Mouse (Mus musculus): Measurements from ENCODE around the gene Banp. TPM values are rescaled to one million over a fixed set of nuclear protein-coding genes. Genes with fewer than 3 reads are reported as not detected.

The Banp gene
- total RNA-seq (2014; rRNA removed) (59.7 and 62.5 TPM in 2 replicates), polyA plus RNA-seq (2015; fragmentation: Nextera tagmentation; extraction: Ambion mirVana) (22.5 and 22.8 TPM in 2 replicates)

DNA sequence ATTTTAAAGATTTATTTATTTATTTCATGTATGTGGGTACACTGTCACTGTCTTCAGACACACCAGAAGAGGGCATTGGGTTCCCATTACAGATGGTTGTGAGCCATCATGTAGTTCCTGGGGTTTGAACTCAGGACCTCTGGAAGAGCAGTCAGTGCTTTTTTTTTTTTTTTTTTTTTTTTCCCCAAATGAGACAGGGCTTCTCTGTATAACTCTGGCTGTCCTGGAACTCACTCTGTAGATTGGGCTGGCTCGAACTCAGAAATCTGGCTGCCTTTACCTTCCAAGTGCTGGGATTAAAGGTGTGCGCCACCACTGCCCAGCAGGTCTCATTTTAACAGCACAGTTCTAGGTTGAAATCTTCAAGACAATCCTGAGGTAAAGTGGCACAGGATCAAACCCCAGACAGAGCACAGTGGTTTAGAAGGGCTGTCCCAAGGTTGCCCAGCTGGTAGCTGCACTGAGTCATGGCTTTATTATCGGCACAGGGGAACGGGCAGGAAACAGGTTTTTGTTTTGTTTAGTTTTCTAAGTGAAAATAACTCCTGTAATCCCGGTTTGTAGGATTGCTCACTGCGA, at the start of gene Banp:
Gene Banp, plus strand, starts transcription at position 529 of the 579 bp plus-strand sequence.
- ATAC-seq: no peak
- 61% methylated on average over 6 of the region's 6 CpGs for WGBS
- peaks cover 28% of the 10 kb centered on the region for H3K4me1 ChIP-seq (ENCODE audit: insufficient read depth, low read length)

DNA sequence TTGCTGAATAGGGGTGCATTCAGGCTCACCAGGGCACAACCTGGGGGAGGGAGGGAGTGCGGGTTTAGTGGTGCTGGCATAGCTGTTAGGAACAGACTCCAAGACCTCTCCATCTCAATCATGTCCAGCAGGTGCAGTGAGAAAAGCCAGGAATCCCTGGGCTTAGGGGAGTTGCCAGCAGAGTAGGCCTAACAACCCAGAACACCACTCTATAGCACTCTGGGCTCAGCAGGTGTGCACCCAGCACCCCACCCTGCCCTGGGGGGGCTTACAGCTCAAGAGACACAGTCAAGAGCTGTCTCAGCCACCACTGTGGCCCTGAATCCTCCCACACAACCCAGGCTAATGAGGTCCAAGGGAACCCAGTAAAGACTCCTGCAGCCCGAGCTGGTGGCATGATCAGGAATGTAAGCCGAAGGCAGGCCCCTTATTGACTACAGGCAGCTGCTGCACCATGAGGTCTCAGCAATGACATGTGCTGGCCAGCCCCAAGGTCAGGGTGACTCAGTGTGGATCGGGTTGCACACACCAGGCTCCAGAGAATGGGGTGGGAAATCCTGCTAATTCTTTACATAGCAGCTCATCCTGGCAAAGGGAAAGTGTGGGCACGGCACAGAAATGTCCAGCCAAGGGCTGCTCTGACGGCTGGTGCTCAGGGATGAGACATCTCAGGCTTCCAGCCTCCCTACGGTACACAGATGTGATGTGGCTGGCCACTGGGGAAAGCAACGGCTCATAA, 47.9 kb upstream of the Banp start:
- Histone ChIP-seq H3K27me3 (ENCODE audit: insufficient read depth, low read length) (no peaks in the 10 kb centered on the region), H3K36me3 (ENCODE audit: insufficient read depth, low read length) (no peaks in the 10 kb centered on the region), H3K4me2 (ENCODE audit: low read depth, low read length) (peak overlapping the region; percentile 86), H3K9me3 (ENCODE audit: low read length) (no peaks in the 10 kb centered on the region), H3K4me3 (ENCODE audit: low read length) (peak overlapping the region; percentile 1; the same call in 1 of the 2 replicates), H3K4me1 (ENCODE audit: insufficient read depth, low read length) (peaks cover 45% of the 10 kb centered on the region), H3K27ac (0 out of 2 replicates have a peak overlapping the region, but pooled peaks have one; percentile 38), H3K9ac (replicated peaks; ENCODE audit: low read length) (peak overlapping the region; percentile 10; the same call in 1 of the 2 replicates)
- TF ChIP-seq CTCF (IDR thresholded peaks at IDR 0.05; ENCODE audit: low read depth): no peak
- 47% methylated on average over 8 of the region's 8 CpGs for WGBS
- ATAC-seq (no peak), DNase-seq (ENCODE audit: low spot score) (no peak)

More for the DNA sequence above, at the start of gene Banp:
- Histone ChIP-seq H3K9me3 (ENCODE audit: low read length) (no peaks in the 10 kb centered on the region), H3K36me3 (ENCODE audit: insufficient read depth, low read length) (no peaks in the 10 kb centered on the region), H3K4me3 (ENCODE audit: low read length) (peak within 1 kb of the TSS; percentile 85), H3K4me2 (ENCODE audit: low read depth, low read length) (peak within 1 kb of the TSS; percentile 84), H3K27ac (peak within 1 kb of the TSS; percentile 99), H3K9ac (replicated peaks; ENCODE audit: low read length) (peak within 1 kb of the TSS; percentile 99), H3K27me3 (ENCODE audit: insufficient read depth, low read length) (no peaks in the 10 kb centered on the region)
- TF ChIP-seq CTCF (IDR thresholded peaks at IDR 0.05; ENCODE audit: low read depth): no peak
- no peak for DNase-seq (ENCODE audit: low spot score)

DNA sequence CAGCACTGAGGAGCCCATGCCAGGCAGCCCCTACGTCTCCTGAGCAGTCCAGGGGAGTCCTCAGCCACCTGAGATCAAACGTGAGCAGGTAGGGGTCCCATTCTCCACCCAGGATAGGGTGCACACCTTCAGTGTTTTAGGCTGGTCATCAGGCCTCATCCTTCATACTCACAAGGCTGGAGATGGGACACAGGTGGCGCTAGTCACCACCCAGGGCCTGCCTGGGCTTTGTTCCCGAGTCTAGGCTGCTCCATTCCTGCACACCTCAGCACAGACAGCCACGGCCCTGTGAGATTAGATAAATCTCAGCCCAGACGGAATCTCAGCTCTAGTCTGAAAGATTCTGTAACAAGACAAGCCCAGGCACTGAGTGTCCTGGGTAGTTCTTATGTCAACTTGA, 45.6 kb upstream of the Banp start:
- Histone ChIP-seq H3K9ac (replicated peaks; ENCODE audit: low read length) (peak overlapping the region; percentile 76; the same call in 1 of the 2 replicates), H3K4me2 (ENCODE audit: low read depth, low read length) (peak overlapping the region; percentile 86), H3K27me3 (ENCODE audit: insufficient read depth, low read length) (no peaks in the 10 kb centered on the region), H3K4me3 (ENCODE audit: low read length) (peak overlapping the region; percentile 69), H3K4me1 (ENCODE audit: insufficient read depth, low read length) (peaks cover 25% of the 10 kb centered on the region), H3K27ac (no peak overlapping the region), H3K9me3 (ENCODE audit: low read length) (no peaks in the 10 kb centered on the region), H3K36me3 (ENCODE audit: insufficient read depth, low read length) (no peaks in the 10 kb centered on the region)
- TF ChIP-seq CTCF (IDR thresholded peaks at IDR 0.05; ENCODE audit: low read depth): no peak
- ATAC-seq (no peak), DNase-seq (ENCODE audit: low spot score) (no peak)
- WGBS: 65% methylated on average over 6 of the region's 6 CpGs

DNA sequence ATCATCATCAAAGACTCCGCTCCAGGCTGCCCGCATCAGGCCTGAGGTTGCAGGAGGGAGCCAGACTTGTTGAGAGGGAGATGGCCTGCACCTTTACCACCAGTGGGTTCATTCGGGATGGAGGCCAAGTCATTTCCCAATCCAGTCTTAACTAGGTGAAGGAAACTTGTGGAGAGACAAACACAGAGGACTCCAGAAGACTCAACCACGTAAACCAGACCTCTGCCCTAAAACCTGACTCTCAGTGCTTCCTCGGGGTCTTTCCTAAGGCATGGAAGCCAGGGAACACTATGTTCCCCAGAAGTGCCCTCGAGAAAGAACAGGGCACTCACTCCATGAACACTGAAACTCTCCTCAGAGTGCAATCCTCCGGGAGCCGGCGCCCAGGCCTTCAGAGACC, 44.6 kb upstream of the Banp start:
- no peak for DNase-seq (ENCODE audit: low spot score)
- no peaks in the 10 kb centered on the region for H3K36me3 ChIP-seq (ENCODE audit: insufficient read depth, low read length)
- 83% methylated on average over 9 of the region's 9 CpGs for WGBS
- H3K27ac ChIP-seq: no peak overlapping the region
- TF ChIP-seq CTCF (IDR thresholded peaks at IDR 0.05; ENCODE audit: low read depth): no peak
- peak overlapping the region; percentile 86 for H3K4me2 ChIP-seq (ENCODE audit: low read depth, low read length)
- no peak for ATAC-seq
- H3K9me3 ChIP-seq (ENCODE audit: low read length): no peaks in the 10 kb centered on the region
- peaks cover 25% of the 10 kb centered on the region for H3K4me1 ChIP-seq (ENCODE audit: insufficient read depth, low read length)
- peak overlapping the region; percentile 69 for H3K4me3 ChIP-seq (ENCODE audit: low read length)
- peak overlapping the region; percentile 76 for H3K9ac ChIP-seq (replicated peaks; ENCODE audit: low read length)
- no peaks in the 10 kb centered on the region for H3K27me3 ChIP-seq (ENCODE audit: insufficient read depth, low read length)

DNA sequence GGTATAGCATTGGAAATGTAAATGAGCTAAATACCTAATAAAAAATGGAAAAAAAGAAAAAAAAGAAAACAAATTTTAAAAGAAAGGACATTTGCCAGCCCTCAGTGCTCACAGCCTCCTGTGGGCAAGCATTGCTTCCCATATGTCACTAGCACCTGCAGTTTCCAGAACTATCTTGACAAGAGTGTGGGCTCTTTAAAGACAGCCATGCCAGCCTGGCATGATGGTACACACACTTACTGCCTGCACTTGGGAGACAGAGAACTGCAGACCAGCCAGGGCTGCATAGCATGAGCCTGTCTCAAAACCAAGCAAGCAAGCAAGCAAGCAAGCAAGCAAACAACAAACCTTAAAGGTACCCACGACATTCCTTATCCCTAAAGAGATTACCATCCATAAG, 44.1 kb upstream of the Banp start:
- 55% methylated on average over 1 of the region's 1 CpGs for WGBS
- Histone ChIP-seq H3K27me3 (ENCODE audit: insufficient read depth, low read length) (no peaks in the 10 kb centered on the region), H3K9me3 (ENCODE audit: low read length) (no peaks in the 10 kb centered on the region), H3K27ac (no peak overlapping the region), H3K4me2 (ENCODE audit: low read depth, low read length) (peak overlapping the region; percentile 86), H3K9ac (replicated peaks; ENCODE audit: low read length) (peak overlapping the region; percentile 76), H3K4me3 (ENCODE audit: low read length) (peak overlapping the region; percentile 69), H3K36me3 (ENCODE audit: insufficient read depth, low read length) (no peaks in the 10 kb centered on the region), H3K4me1 (ENCODE audit: insufficient read depth, low read length) (peaks cover 25% of the 10 kb centered on the region)
- ATAC-seq: no peak
- no peak for DNase-seq (ENCODE audit: low spot score)
- no peak for TF ChIP-seq CTCF (IDR thresholded peaks at IDR 0.05; ENCODE audit: low read depth)

DNA sequence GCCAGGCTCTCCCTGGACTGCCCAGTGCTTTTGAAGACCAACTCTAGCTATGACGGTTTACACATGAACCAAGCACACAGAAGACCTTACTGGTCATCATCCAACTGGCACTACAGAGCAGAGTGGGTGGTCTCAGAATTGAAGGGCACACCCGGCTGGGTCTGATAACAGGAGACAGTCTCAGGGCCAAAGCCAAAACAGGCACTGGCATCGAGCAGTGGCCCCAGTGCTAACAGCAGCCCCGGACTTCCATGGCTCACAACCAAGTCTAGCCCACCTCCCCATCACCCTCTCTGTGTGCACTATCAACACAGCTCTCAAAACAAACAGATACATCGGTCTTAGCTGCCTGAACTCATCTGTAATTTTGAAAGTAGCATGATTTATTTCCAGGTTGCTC, 43.7 kb upstream of the Banp start:
- peaks cover 25% of the 10 kb centered on the region for H3K4me1 ChIP-seq (ENCODE audit: insufficient read depth, low read length)
- H3K4me3 ChIP-seq (ENCODE audit: low read length): peak overlapping the region; percentile 69
- ATAC-seq (no peak), DNase-seq (ENCODE audit: low spot score) (no peak)
- no peaks in the 10 kb centered on the region for H3K36me3 ChIP-seq (ENCODE audit: insufficient read depth, low read length)
- H3K9me3 ChIP-seq (ENCODE audit: low read length): no peaks in the 10 kb centered on the region
- peak overlapping the region; percentile 86 for H3K4me2 ChIP-seq (ENCODE audit: low read depth, low read length)
- no peak for TF ChIP-seq CTCF (IDR thresholded peaks at IDR 0.05; ENCODE audit: low read depth)
- no peaks in the 10 kb centered on the region for H3K27me3 ChIP-seq (ENCODE audit: insufficient read depth, low read length)
- 16% methylated on average over 5 of the region's 5 CpGs for WGBS
- H3K9ac ChIP-seq (replicated peaks; ENCODE audit: low read length): peak overlapping the region; percentile 76
- H3K27ac ChIP-seq: no peak overlapping the region
